In genomic region chr2:31550503-31550902, GRCm38 (mm10) we compare ENCODE assay signal across 17 mouse cellular contexts. TPM values are rescaled to one million over a fixed set of nuclear protein-coding genes. Genes with fewer than 3 reads are reported as not detected.
DNase-seq lines count a peak whose midpoint lies in the region; ATAC-seq and TF ChIP-seq lines count a peak whose summit lies in the region.
"Had no signal": no experiment of that assay in that cellular context is flagged by ENCODE, and none has a peak within 500 bp of the region (broad histone marks: within the 10 kb centered on the region; RNA-seq: fewer than 3 reads in every experiment).

No protein-coding gene starts in this region.

- TF ChIP-seq POLR2A in cerebellum, adult 2 months (IDR thresholded peaks at IDR 0.05; ENCODE audit: borderline replicate concordance, insufficient read depth, low read length): no peak

- WGBS in lung, embryonic 14.5 days: 68% methylated on average over 3 of the region's 3 CpGs
- WGBS in forebrain, embryonic 12.5 days: 81% methylated on average over 3 of the region's 3 CpGs
- 67% methylated on average over 3 of the region's 3 CpGs for WGBS in cerebellum, adult 2 months

- no peaks in the 10 kb centered on the region for H3K36me3 ChIP-seq in lung, embryonic 14.5 days (ENCODE audit: insufficient read depth)
- H3K36me3 ChIP-seq in C2C12 (ENCODE audit: control insufficient read depth, insufficient read depth) (no peaks in the 10 kb centered on the region), ES-E14 (ENCODE audit: control insufficient read depth, insufficient read depth, low read length, poor library complexity, severe bottlenecking) (no peaks in the 10 kb centered on the region)
- H3K36me3 ChIP-seq in forebrain, embryonic 12.5 days (replicated peaks): no peaks in the 10 kb centered on the region
- H3K36me3 ChIP-seq: embryonic facial prominence, embryonic 12.5 days; lung, embryonic 15.5 days had no signal

- no peak overlapping the region for H3ac ChIP-seq in C2C12 (ENCODE audit: control insufficient read depth, insufficient read length, low read depth)

- H3K79me2 ChIP-seq in C2C12 (ENCODE audit: control insufficient read depth, insufficient read depth): no peaks in the 10 kb centered on the region

- no peaks in the 10 kb centered on the region for H3K4me1 ChIP-seq in lung, embryonic 14.5 days (ENCODE audit: insufficient read depth)
- peaks cover 4 to 12% of the 10 kb centered on the region in 2 experiments; a peak in 1 of 4 replicates for H3K4me1 ChIP-seq in ES-E14 (ENCODE audit: control insufficient read depth in 2 of 2, insufficient read depth in 2 of 2, low read length in 2 of 2, poor library complexity in 1 of 2)
- H3K4me1 ChIP-seq in forebrain, embryonic 12.5 days: peaks cover 13% of the 10 kb centered on the region; the same call in 1 of the 2 replicates
- no peaks in the 10 kb centered on the region for H3K4me1 ChIP-seq in cerebellum, adult 2 months (ENCODE audit: control insufficient read depth, insufficient read depth, low read length)
- H3K4me1 ChIP-seq: lung, embryonic 15.5 days had no signal

- H3K4me3 ChIP-seq in lung, embryonic 14.5 days (ENCODE audit: low read depth, low read length): no peak overlapping the region
- H3K4me3 ChIP-seq in C2C12 (ENCODE audit: insufficient read depth, poor library complexity, severe bottlenecking) (no peak overlapping the region), ES-E14 (ENCODE audit: insufficient read depth in 1 of 2, low read depth in 1 of 2, low read length in 2 of 2, poor library complexity in 1 of 2, severe bottlenecking in 1 of 2) (peak overlapping the region; percentile 29 to 35; a peak in 2 of 4 replicates)
- no peak overlapping the region for H3K4me3 ChIP-seq in forebrain, embryonic 12.5 days (replicated peaks)
- H3K4me3 ChIP-seq in cerebellum, adult 2 months (replicated peaks; ENCODE audit: insufficient read depth, low read depth, low read length): no peak overlapping the region
- H3K4me3 ChIP-seq: embryonic facial prominence, embryonic 12.5 days; lung, embryonic 15.5 days had no signal

- in situ Hi-C loops in ES-E14 (cut with MboI; ENCODE audit: low sequenced_read_pairs in 2 of 2, unreplicated experiment in 2 of 2): no loop called here

- no peaks in the 10 kb centered on the region for H3K27me3 ChIP-seq in lung, embryonic 14.5 days (ENCODE audit: insufficient read depth, low read length)
- H3K27me3 ChIP-seq in C2C12 (ENCODE audit: control insufficient read depth, insufficient read depth, insufficient read length): peaks cover 20% of the 10 kb centered on the region
- H3K27me3 ChIP-seq in forebrain, embryonic 12.5 days: peaks cover 25% of the 10 kb centered on the region
- H3K27me3 ChIP-seq in cerebellum, adult 2 months (ENCODE audit: control insufficient read depth, insufficient read depth, low read length): no peaks in the 10 kb centered on the region
- H3K27me3 ChIP-seq: embryonic facial prominence, embryonic 12.5 days; lung, embryonic 15.5 days had no signal

- peak; percentile 5 for DNase-seq in lung, embryonic 14.5 days
- DNase-seq in lung, postnatal 25 days (ENCODE audit: low spot score): no peak
- no peak for DNase-seq in ES-E14 (ENCODE audit: low read depth, low spot score)
- DNase-seq in forelimb bud, embryonic 11.5 days (ENCODE audit: low read depth, low spot score): peak; percentile 12
- DNase-seq in cerebellum, adult 2 months: no peak
- no peak for DNase-seq in left cerebral cortex, postnatal 10 days (ENCODE audit: extremely low spot score in 1 of 2, low spot score in 2 of 2)
- DNase-seq: cerebellum, adult 8-10 months; kidney, postnatal 14 days; liver; spleen, adult 18-20 months; thymus, postnatal 4 days had no signal

- H3K4me2 ChIP-seq in lung, embryonic 14.5 days: no peak overlapping the region
- no peak overlapping the region for H3K4me2 ChIP-seq in forebrain, embryonic 12.5 days
- H3K4me2 ChIP-seq: embryonic facial prominence, embryonic 12.5 days; lung, embryonic 15.5 days had no signal

- no peak overlapping the region for H3K27ac ChIP-seq in lung, embryonic 14.5 days (ENCODE audit: low read depth)
- H3K27ac ChIP-seq in ES-E14 (ENCODE audit: insufficient read depth, low read depth, low read length, poor library complexity, severe bottlenecking): no peak overlapping the region; the same call in 1 of the 2 replicates
- H3K27ac ChIP-seq in forebrain, embryonic 12.5 days: no peak overlapping the region
- no peak overlapping the region for H3K27ac ChIP-seq in cerebellum, adult 2 months (ENCODE audit: insufficient read depth, low read length)
- H3K27ac ChIP-seq: embryonic facial prominence, embryonic 12.5 days; lung, embryonic 15.5 days had no signal

- H3K9me3 ChIP-seq in lung, embryonic 14.5 days (ENCODE audit: low read depth, low read length): no peaks in the 10 kb centered on the region
- H3K9me3 ChIP-seq in ES-E14 (ENCODE audit: control insufficient read depth, insufficient read depth, low read depth, low read length): no peaks in the 10 kb centered on the region
- 0 out of 2 replicates have a peak, but pooled peaks cover 5% of the 10 kb centered on the region for H3K9me3 ChIP-seq in forebrain, embryonic 12.5 days

- no peak for ATAC-seq in lung, embryonic 14.5 days (ENCODE audit: insufficient read depth)
- ATAC-seq in forebrain, embryonic 12.5 days (ENCODE audit: low FRiP score): no peak
- ATAC-seq: intestine, embryonic 16.5 days; Patski had no signal

- no peak overlapping the region for H3K9ac ChIP-seq in lung, embryonic 14.5 days
- no peak overlapping the region for H3K9ac ChIP-seq in ES-E14 (ENCODE audit: insufficient read depth, low read depth, low read length, poor library complexity, severe bottlenecking)
- H3K9ac ChIP-seq in forebrain, embryonic 12.5 days: no peak overlapping the region
- H3K9ac ChIP-seq: embryonic facial prominence, embryonic 12.5 days; lung, embryonic 15.5 days had no signal

- intact Hi-C loops in left cerebral cortex, postnatal 10 days (cut with DNase I): no loop called here

- H3K79me3 ChIP-seq in C2C12 (ENCODE audit: low read depth): no peaks in the 10 kb centered on the region

- TF ChIP-seq CTCF in lung, embryonic 14.5 days (IDR thresholded peaks at IDR 0.05; ENCODE audit: low read depth): no peak
- no peak for TF ChIP-seq CTCF in C2C12 (IDR thresholded peaks at IDR 0.05; ENCODE audit: control insufficient read depth, insufficient read depth, insufficient read length)
- no peak for TF ChIP-seq CTCF in cerebellum, adult 2 months (IDR thresholded peaks at IDR 0.05; ENCODE audit: borderline replicate concordance, insufficient read depth, low read depth, low read length)

TF ChIP-seq in C2C12, 6 proteins besides CTCF, POLR2A, EP300 and RAD21:
- TF ChIP-seq USF1 (IDR thresholded peaks at IDR 0.05; ENCODE audit: low read depth) (peak; percentile 85), FOSL1 (IDR thresholded peaks at IDR 0.05; ENCODE audit: insufficient read depth, low read length, poor library complexity, severe bottlenecking) (no peak)

TF ChIP-seq in ES-E14, 5 proteins besides CTCF, POLR2A, EP300 and RAD21:
- TF ChIP-seq MAFK (IDR thresholded peaks at IDR 0.05; ENCODE audit: insufficient read depth, low read depth, low read length) (no peak), ZNF384 (IDR thresholded peaks at IDR 0.05; ENCODE audit: low read depth, low read length) (no peak), ZC3H11A (IDR thresholded peaks at IDR 0.05; ENCODE audit: borderline replicate concordance, low read depth, low read length) (no peak), CHD2 (IDR thresholded peaks at IDR 0.05; ENCODE audit: low read depth, low read length) (peak; percentile 77), HCFC1 (IDR thresholded peaks at IDR 0.05; ENCODE audit: borderline replicate concordance, insufficient read depth, low read length) (peak; percentile 97)
TF ChIP-seq in ES-E14: peak in this region for 2.

RNA-seq across cellular contexts. Expression of gene Fubp3, which starts 21.9 kb away (rescaled TPM):
- 86.2 and 89.5 TPM in 2 replicates for polyA plus RNA-seq in lung, embryonic 14.5 days (2014; fragmentation: Nextera tagmentation; extraction: Ambion mirVana)
- polyA plus RNA-seq in C2C12 (2012; fragmentation: generic; extraction: Trizol): 29.9 TPM
- 76.0 and 94.4 TPM in 2 replicates for total RNA-seq in ES-E14 (2012; rRNA removed)
- polyA plus RNA-seq in forebrain, embryonic 12.5 days (2016; fragmentation: Nextera tagmentation; extraction: Ambion mirVana): 97.6 and 104 TPM in 2 replicates
- 36.3 and 43.6 TPM in 2 replicates for polyA plus RNA-seq in cerebellum, adult 2 months (2012; rRNA removed)
- 10 to 100 TPM; 43.0 to 45.6 TPM for total RNA-seq in left cerebral cortex, postnatal 10 days (2021)

Comparison
In these comparisons a context has a peak if more than half of its experiments do, and no peak if none do; other contexts are left out.
1. DNase-seq: peak in lung, embryonic 14.5 days (single experiment) and forelimb bud, embryonic 11.5 days (single experiment); none in lung, postnatal 25 days (single experiment), ES-E14 (single experiment), cerebellum, adult 2 months (0 of 2) and left cerebral cortex, postnatal 10 days (0 of 2).
2. H3K4me3 ChIP-seq: peak in ES-E14 (2 of 2); none in lung, embryonic 14.5 days (single experiment), C2C12 (single experiment), forebrain, embryonic 12.5 days (single experiment) and cerebellum, adult 2 months (single experiment).